Mouse (Mus musculus) fat pad, adult 2 months (tissue): Measurements from ENCODE around the gene Itgb1bp1.

Source experiments
- DNase-seq: peaks from one replicate; pipeline ENCODE4 v3.0.0-alpha.2; 2011; ENCODE audit warnings: low read depth, low spot score; ENCODE audit errors: extremely low read depth

Itgb1bp1 gene

GRCm38 (mm10) chr12:21301932-21302331 lies 15.8 kb upstream of the Itgb1bp1 start:
- DNase-seq = no peak

GRCm38 (mm10) chr12:21301324-21301723 lies 15.2 kb upstream of the Itgb1bp1 start:
- DNase-seq = no peak

- DNase-seq = no peak
Observed at GRCm38 (mm10) chr12:21298856-21299255, 12.8 kb upstream of the Itgb1bp1 start.

GRCm38 (mm10) chr12:21289651-21290050 lies 3.6 kb upstream of the Itgb1bp1 start:
- no peak for DNase-seq

- DNase-seq = peak; percentile 39
Observed at GRCm38 (mm10) chr12:21288716-21289395, 2.8 kb upstream of the Itgb1bp1 start.

GRCm38 (mm10) chr12:21286712-21287650 lies 897 bp upstream of the Itgb1bp1 start:
- no peak for DNase-seq

- no peak for DNase-seq
Observed at GRCm38 (mm10) chr12:21285508-21286242, 409 bp downstream of the Itgb1bp1 start.

- no peak for DNase-seq
Observed at GRCm38 (mm10) chr12:21284761-21285441, 1.2 kb downstream of the Itgb1bp1 start, which contains the start of gene Cpsf3. Cpsf3 (plus strand) TSS chr12:21285391.

- no peak for DNase-seq
Observed at GRCm38 (mm10) chr12:21277352-21277864, 8.7 kb downstream of the Itgb1bp1 start.

- no peak for DNase-seq
Observed at GRCm38 (mm10) chr12:21274446-21274845, 11.6 kb downstream of the Itgb1bp1 start.

GRCm38 (mm10) chr12:21268083-21268616 lies 17.9 kb downstream of the Itgb1bp1 start:
- DNase-seq = no peak

GRCm38 (mm10) chr12:21266784-21267098 lies 19.3 kb downstream of the Itgb1bp1 start:
- DNase-seq = no peak

- DNase-seq = no peak
Observed at GRCm38 (mm10) chr12:21265946-21266783, 19.9 kb downstream of the Itgb1bp1 start.

- DNase-seq = no peak
Observed at GRCm38 (mm10) chr12:21265501-21265900, 20.6 kb downstream of the Itgb1bp1 start.

GRCm38 (mm10) chr12:21264970-21265369 lies 21.1 kb downstream of the Itgb1bp1 start:
- no peak for DNase-seq

GRCm38 (mm10) chr12:21264241-21264640 lies 21.8 kb downstream of the Itgb1bp1 start:
- no peak for DNase-seq

- DNase-seq = no peak
Observed at GRCm38 (mm10) chr12:21263256-21263655, 22.8 kb downstream of the Itgb1bp1 start.

- peak; percentile 5 for DNase-seq
Observed at GRCm38 (mm10) chr12:21261521-21261920, 24.6 kb downstream of the Itgb1bp1 start.

- no peak for DNase-seq
Observed at GRCm38 (mm10) chr12:21260494-21261256, 25.4 kb downstream of the Itgb1bp1 start.
